Mouse (Mus musculus): Measurements from ENCODE around the gene Bhlha15. TPM values are rescaled to one million over a fixed set of nuclear protein-coding genes. Genes with fewer than 3 reads are reported as not detected.

The Bhlha15 gene
- total RNA-seq, 2 experiments from 2014 or later = not detected

DNA sequence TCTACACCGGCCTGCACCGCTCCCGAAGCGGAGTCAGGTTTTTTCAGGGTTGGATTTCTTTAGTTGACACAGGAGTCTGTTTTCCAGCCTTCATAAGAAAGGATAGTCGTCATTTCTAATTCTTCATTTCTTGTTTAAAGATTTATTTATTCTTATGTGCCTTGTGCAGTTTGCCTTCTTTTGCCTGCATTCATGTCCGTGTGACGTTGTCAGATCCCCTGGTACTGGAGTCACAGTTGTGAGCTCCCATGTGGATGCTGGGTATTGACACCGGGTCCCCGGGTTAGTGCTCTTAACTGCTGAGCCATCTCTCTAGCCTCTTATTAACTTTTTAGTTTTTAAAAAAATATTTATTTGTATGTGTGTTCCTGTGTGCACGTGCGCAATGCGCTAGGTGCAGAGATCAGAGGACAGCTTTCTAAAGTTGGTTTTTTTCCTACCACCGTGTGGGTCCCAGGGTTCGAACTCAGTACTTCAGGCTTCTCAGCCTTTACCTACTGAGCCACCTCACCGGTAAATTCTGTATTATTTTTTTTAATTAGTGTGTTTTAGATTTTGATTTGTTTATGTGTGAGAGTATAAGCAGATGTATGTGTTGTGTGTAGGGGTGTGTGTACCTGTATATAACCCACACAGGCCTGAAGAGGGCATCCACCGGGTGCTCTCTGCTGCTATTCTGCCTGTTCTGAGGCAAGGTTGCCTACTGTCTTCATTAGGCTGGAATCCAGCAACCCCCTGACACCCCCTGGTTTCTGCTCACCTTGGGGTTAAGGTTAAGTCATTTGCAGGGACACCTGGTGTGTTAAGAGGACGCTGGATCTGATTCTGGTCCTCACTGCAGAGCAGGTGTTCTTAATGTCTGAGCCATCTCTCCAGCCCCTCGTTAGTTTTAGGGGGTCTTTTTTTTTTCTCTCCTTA lies 34.1 kb downstream of the Bhlha15 start:
- intact Hi-C loops (cut with DNase I) = loop anchor here (5.0 kb wide), 1 partner anchor 33 kb away; no protein-coding TSS in a partner anchor
- no peak for DNase-seq

DNA sequence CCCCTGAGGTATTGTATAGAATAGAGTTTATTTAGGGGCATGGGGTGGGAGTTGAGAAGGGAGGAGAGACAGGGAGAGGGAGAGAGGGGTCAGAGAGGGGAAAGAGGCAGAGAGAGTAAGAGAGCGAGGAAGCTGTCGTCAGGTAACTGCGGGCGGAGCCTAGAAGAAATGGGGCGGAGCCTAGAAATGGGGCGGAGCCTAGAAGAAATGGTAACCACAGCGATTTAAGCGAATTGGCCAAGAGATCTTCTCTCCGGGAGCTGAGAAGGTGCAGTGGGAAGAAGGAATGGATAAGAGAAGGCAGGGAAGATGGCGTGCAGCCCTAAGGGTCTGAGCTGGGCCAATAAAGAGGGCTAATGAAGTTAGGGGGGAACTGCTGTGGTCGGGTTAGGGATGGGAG lies 36.1 kb downstream of the Bhlha15 start:
- intact Hi-C loops (cut with DNase I) = no loop called here

DNA sequence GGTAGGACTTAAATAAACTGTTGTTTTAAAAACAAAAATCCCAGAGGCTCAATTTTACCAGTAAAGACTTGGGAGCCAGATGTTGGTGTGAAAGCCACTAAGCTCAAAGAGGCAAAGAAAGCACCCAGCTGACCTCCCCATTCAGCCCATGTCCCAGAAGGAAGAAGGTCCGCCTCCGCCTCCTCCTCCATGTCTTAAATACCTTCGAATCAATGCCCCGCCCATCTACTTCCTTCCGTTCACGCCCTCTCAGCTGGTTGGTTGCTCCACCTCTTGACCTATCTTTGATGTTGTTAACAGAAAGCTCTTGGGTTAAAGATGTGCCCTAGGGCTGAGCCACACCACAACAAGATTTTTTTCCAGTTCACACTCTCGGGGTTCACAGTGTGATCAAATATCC lies 40.1 kb downstream of the Bhlha15 start:
- intact Hi-C loops (cut with DNase I) = no loop called here
- DNase-seq = no peak

More for the DNA sequence above, 36.1 kb downstream of the Bhlha15 start:
- DNase-seq = no peak

DNA sequence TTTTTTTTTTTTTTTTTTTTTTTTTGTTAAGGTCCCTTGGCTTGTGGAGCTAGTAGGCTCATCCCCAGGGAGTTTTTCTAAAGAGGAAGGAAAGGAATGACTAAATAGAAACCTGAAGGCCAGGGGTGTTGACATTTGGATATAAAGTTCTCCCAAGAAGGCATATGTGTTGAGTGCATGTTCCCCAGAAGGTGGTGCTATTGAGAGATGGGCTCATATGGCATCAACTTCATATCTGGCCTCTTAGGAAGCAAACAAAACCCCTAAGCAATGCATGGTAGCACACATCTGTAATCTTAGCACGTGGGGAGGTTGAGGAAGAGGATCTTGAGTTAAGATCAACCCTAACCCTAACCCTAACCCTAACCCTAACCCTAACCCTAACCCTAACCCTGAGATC lies 41.3 kb downstream of the Bhlha15 start:
- intact Hi-C loops (cut with DNase I) = no loop called here
- no peak for DNase-seq

DNA sequence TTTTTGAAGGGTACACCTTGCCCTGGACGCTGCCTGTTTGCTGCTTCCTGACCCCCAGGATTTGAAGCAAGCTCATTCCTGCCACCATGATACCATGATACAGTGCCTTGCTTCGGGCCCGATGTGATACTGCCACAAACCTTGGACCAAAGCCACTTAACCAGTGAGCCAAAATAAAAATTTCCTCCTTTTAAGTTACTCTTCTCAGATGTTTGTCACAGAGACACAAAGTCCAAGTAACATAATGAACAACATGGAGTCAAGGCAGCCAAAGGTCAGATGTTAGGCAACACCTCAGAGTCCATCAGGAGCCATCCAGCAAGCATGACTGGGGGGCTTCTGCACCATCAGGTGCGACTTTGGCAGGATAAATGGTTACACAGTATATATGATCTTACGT lies 42.4 kb downstream of the Bhlha15 start:
- intact Hi-C loops (cut with DNase I) = no loop called here
- no peak for DNase-seq

DNA sequence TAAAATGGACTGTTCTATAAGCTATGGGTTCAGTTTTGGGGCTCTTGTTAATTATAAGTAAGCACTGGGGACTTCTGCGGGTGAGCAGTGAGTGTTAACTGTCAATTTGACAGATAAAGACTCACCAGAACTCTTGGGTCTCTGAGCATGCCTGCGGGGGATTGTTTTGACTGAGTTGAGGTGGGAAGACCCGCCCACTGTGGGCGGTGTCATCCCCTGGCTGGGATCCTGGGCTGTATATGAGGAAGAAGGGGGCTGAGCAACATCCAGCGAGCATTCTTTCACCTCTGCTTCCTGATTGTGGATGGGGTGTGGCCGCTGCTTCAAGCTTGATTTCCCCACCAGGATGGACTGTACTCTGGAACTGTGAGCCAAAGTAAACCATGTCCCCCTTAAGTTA lies 44.1 kb downstream of the Bhlha15 start:
- DNase-seq = no peak
- intact Hi-C loops (cut with DNase I) = no loop called here

DNA sequence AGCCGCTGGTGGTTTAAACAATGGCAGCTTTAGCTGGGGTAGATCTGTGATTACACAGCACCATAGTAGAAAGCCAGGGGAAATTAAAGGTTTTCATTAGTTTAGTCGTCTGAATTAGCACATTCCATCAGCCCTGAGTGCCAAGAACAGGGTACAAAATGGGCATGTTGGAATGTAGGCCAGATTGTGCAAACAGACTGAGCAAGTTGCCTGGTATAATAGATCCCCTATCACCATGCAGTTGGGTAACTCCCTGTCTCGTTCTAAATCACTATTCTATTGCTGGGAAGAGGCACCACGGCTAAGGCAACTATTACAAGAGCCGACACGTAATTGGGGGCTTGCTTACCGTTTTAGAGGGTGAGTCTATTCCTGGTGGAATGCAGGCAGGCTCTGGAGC lies 44.6 kb downstream of the Bhlha15 start:
- intact Hi-C loops (cut with DNase I) = no loop called here

DNA sequence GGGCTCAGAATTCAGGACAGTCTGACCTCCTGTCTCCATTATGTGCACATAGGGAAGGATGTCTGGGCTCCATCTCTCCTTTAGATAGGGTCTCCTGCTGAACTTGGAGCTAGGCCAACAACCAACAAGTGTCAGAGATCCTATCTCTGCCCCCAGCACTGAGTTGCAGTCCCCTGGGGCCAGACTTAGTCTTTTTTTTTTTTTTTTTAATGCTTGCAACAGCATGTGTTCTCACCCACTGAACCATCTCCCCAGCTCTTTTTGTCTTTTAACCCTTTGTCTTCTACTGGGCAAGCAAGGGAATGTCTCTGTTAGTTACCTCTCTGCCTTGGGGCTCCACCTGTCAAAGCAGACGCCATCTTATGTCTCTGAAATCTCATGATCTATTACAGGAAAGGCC lies 48.9 kb downstream of the Bhlha15 start:
- intact Hi-C loops (cut with DNase I) = no loop called here
- no peak for DNase-seq

More for the DNA sequence above, 44.6 kb downstream of the Bhlha15 start:
- DNase-seq = no peak

Other genes with a start within 250 kb of the Bhlha15 start
- 10 to 100 TPM; 35.4 to 37.0 TPM for gene Ccz1, start 175.4 kb upstream of the Bhlha15 start, total RNA-seq (2021)
- not detected for gene Ocm, start 163.6 kb upstream of the Bhlha15 start, total RNA-seq (2021)
- gene Lmtk2, start 89.8 kb upstream of the Bhlha15 start, total RNA-seq (2021) = 10 to 100 TPM; 19.4 to 19.8 TPM
- gene Tecpr1, start 33.3 kb downstream of the Bhlha15 start, total RNA-seq (2021) = 10 to 100 TPM; 14.0 to 14.2 TPM
- gene Bri3, start 54.2 kb downstream of the Bhlha15 start, total RNA-seq (2021) = 10 to 100 TPM; 33.8 to 35.6 TPM
- gene Baiap2l1, start 167.8 kb downstream of the Bhlha15 start, total RNA-seq (2021) = under 1 TPM; 0.51 to 0.52 TPM